Mouse (Mus musculus): ENCODE results near the gene Cyp2c65. TPM values are rescaled to one million over a fixed set of nuclear protein-coding genes. Genes with fewer than 3 reads are reported as not detected.

The Cyp2c65 gene
- polyA plus RNA-seq (2017; shearing (Covaris generic)) = not detected

GRCm38 (mm10) chr19:39060719-39061118, at the start of gene Cyp2c65:
Gene Cyp2c65, plus strand, starts transcription at chr19:39061015.

GRCm38 (mm10) chr19:39113644-39114043, 52.8 kb downstream of the Cyp2c65 start, which contains the start of gene Cyp2c66:
Gene Cyp2c66, plus strand, starts transcription at chr19:39113898.

Other genes starting within 250 kb of the Cyp2c65 start
- 15.7 TPM for gene Noc3l, start 241.8 kb upstream of the Cyp2c65 start, polyA plus RNA-seq (2017; shearing (Covaris generic))
- 0.38 TPM for gene Tbc1d12, start 224.4 kb upstream of the Cyp2c65 start, polyA plus RNA-seq (2017; shearing (Covaris generic))
- 22.9 TPM for gene Hells, start 130.1 kb upstream of the Cyp2c65 start, polyA plus RNA-seq (2017; shearing (Covaris generic))
- not detected for gene Cyp2c55, start 54.0 kb upstream of the Cyp2c65 start, polyA plus RNA-seq (2017; shearing (Covaris generic))
- not detected for gene Cyp2c66, start 52.9 kb downstream of the Cyp2c65 start, polyA plus RNA-seq (2017; shearing (Covaris generic))
- gene Cyp2c29, start 208.4 kb downstream of the Cyp2c65 start, polyA plus RNA-seq (2017; shearing (Covaris generic)) = not detected

All from activated CD4-positive, CD25-positive, alpha-beta regulatory T cell, adult 9 weeks (primary cell).